Comparison of ENCODE assay signal across 10 mouse cellular contexts in the genomic region with DNA sequence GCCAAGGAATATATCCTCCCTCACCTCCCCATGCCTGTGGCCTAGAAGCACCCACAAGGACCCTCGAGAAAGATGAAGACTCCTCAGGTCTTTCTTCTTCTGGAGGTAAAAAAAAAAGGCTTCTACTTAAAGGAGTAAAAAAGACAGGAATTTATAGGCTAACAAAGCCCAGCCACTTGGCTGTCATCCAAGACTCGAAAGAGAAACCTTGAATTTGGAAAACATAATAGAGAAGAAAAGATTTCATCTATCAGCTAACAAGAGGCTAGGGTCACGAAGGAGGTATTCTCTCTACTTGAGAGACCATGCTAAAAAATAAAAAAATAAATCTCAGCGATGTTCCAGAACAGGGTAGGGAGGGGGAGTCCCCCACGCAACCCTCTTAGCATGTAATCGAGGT.
DNase-seq lines count a peak whose midpoint lies in the region; ATAC-seq and TF ChIP-seq lines count a peak whose summit lies in the region.
"Had no signal": no experiment of that assay in that cellular context is flagged by ENCODE, and none has a peak within 500 bp of the region (broad histone marks: within the 10 kb centered on the region; RNA-seq: fewer than 3 reads in every experiment).

No protein-coding gene starts in this region.

- TF ChIP-seq CTCF in kidney, adult 2 months (conservative IDR thresholded peaks at IDR 0.05; ENCODE audit: insufficient read depth, insufficient read length, low read depth, low read length) = no peak
- TF ChIP-seq CTCF in stomach, postnatal 0 days (IDR thresholded peaks at IDR 0.05; ENCODE audit: low read depth) = no peak

- H3K27ac ChIP-seq in kidney, embryonic 15.5 days = peak overlapping the region; percentile 57
- H3K27ac ChIP-seq in kidney, adult 2 months (ENCODE audit: insufficient read depth, low read depth, low read length) = no peak overlapping the region
- peak overlapping the region; percentile 3; the same call in 1 of the 2 replicates for H3K27ac ChIP-seq in stomach, embryonic 15.5 days
- H3K27ac ChIP-seq in stomach, postnatal 0 days (replicated peaks) = no peak overlapping the region

- no peak overlapping the region for H3K4me3 ChIP-seq in kidney, embryonic 15.5 days (replicated peaks)
- H3K4me3 ChIP-seq in kidney, adult 2 months (ENCODE audit: insufficient read depth, low read depth, low read length) = no peak overlapping the region
- no peak overlapping the region for H3K4me3 ChIP-seq in stomach, embryonic 15.5 days (replicated peaks)
- no peak overlapping the region for H3K4me3 ChIP-seq in stomach, postnatal 0 days (ENCODE audit: low read depth, low read length)
- H3K4me3 ChIP-seq: megakaryocyte, embryonic 14.5 days had no signal

- H3K4me1 ChIP-seq in kidney, embryonic 15.5 days = peaks cover 9% of the 10 kb centered on the region; the same call in 1 of the 2 replicates
- H3K4me1 ChIP-seq in kidney, adult 2 months (ENCODE audit: control insufficient read depth, insufficient read depth, low read length) = no peaks in the 10 kb centered on the region
- peaks cover 12% of the 10 kb centered on the region for H3K4me1 ChIP-seq in stomach, embryonic 15.5 days
- no peaks in the 10 kb centered on the region for H3K4me1 ChIP-seq in stomach, postnatal 0 days (replicated peaks; ENCODE audit: control insufficient read depth, insufficient read depth)

- H3K4me2 ChIP-seq in kidney, embryonic 15.5 days = no peak overlapping the region
- H3K4me2 ChIP-seq in stomach, embryonic 15.5 days = no peak overlapping the region
- no peak overlapping the region for H3K4me2 ChIP-seq in stomach, postnatal 0 days (replicated peaks; ENCODE audit: low read depth)

- no peak overlapping the region for H3K9ac ChIP-seq in kidney, embryonic 15.5 days
- H3K9ac ChIP-seq in stomach, embryonic 15.5 days = no peak overlapping the region
- H3K9ac ChIP-seq in stomach, postnatal 0 days (ENCODE audit: low read length) = no peak overlapping the region

- H3K9me3 ChIP-seq in kidney, embryonic 15.5 days (replicated peaks) = no peaks in the 10 kb centered on the region
- no peaks in the 10 kb centered on the region for H3K9me3 ChIP-seq in stomach, embryonic 15.5 days
- H3K9me3 ChIP-seq in stomach, postnatal 0 days (ENCODE audit: control insufficient read depth, low read length) = no peaks in the 10 kb centered on the region

- DNase-seq in adrenal gland, adult (ENCODE audit: inconsistent age in 2 of 2, low spot score in 1 of 2) = peak; percentile 16 to 75
- no peak for DNase-seq in adrenal gland, postnatal 4 days (ENCODE audit: low spot score in 2 of 2)
- no peak for DNase-seq in kidney, adult 2 months
- DNase-seq in stomach, postnatal 0 days (ENCODE audit: low spot score) = no peak
- DNase-seq in cerebellum, adult 18-20 months = no peak
- DNase-seq in layer of hippocampus, adult 9-11 months = no peak
- DNase-seq: heart, adult 11 months had no signal

- TF ChIP-seq POLR2A in kidney, adult 2 months (IDR thresholded peaks at IDR 0.05; ENCODE audit: low read depth, low read length) = no peak

- ATAC-seq in kidney, embryonic 15.5 days (replicated peaks; ENCODE audit: low FRiP score) = no peak
- no peak for ATAC-seq in stomach, embryonic 15.5 days (ENCODE audit: insufficient read depth, low FRiP score, low read depth)
- ATAC-seq in stomach, postnatal 0 days (ENCODE audit: low FRiP score, low TSS enrichment) = no peak

- no peak for TF ChIP-seq EP300 in stomach, postnatal 0 days (optimal IDR thresholded peaks at IDR 0.05)

- no peaks in the 10 kb centered on the region for H3K36me3 ChIP-seq in kidney, embryonic 15.5 days
- no peaks in the 10 kb centered on the region for H3K36me3 ChIP-seq in kidney, adult 2 months (ENCODE audit: control insufficient read depth, insufficient read depth, low read length)
- H3K36me3 ChIP-seq in stomach, embryonic 15.5 days = no peaks in the 10 kb centered on the region
- H3K36me3 ChIP-seq in stomach, postnatal 0 days (ENCODE audit: control insufficient read depth, insufficient read depth, low read length) = no peaks in the 10 kb centered on the region

- H3K27me3 ChIP-seq in kidney, embryonic 15.5 days = no peaks in the 10 kb centered on the region
- no peaks in the 10 kb centered on the region for H3K27me3 ChIP-seq in kidney, adult 2 months (replicated peaks; ENCODE audit: control insufficient read depth, insufficient read depth, low read length)
- no peaks in the 10 kb centered on the region for H3K27me3 ChIP-seq in stomach, embryonic 15.5 days (replicated peaks)
- no peaks in the 10 kb centered on the region for H3K27me3 ChIP-seq in stomach, postnatal 0 days (ENCODE audit: control insufficient read depth, insufficient read depth, low read length)

- WGBS in kidney, embryonic 15.5 days = 43% methylated on average over 6 of the region's 6 CpGs
- 47% methylated on average over 6 of the region's 6 CpGs for WGBS in kidney, adult 2 months
- 30% methylated on average over 6 of the region's 6 CpGs for WGBS in stomach, embryonic 15.5 days
- 26% methylated on average over 6 of the region's 6 CpGs for WGBS in stomach, postnatal 0 days

Comparison
In these comparisons a context has a peak if more than half of its experiments do, and no peak if none do; other contexts are left out.
1. DNase-seq: peak in adrenal gland, adult (2 of 2); none in adrenal gland, postnatal 4 days (0 of 2), kidney, adult 2 months (single experiment), stomach, postnatal 0 days (single experiment), cerebellum, adult 18-20 months (0 of 2) and layer of hippocampus, adult 9-11 months (single experiment).
2. H3K27ac ChIP-seq: peak in kidney, embryonic 15.5 days (single experiment) and stomach, embryonic 15.5 days (single experiment); none in kidney, adult 2 months (single experiment) and stomach, postnatal 0 days (single experiment).